Mouse (Mus musculus) MEL (cell line): ENCODE data around the gene Snx17. TPM values are rescaled to one million over a fixed set of nuclear protein-coding genes. Genes with fewer than 3 reads are reported as not detected.

ENCODE experiments used
- DNase-seq: peaks from one replicate; pipeline ENCODE4 v3.0.0; 2011; ENCODE audit warnings: low read depth, low spot score
- H3K27ac ChIP-seq: 2 replicates; pipeline ENCODE4 v1.5.1; 2012; ENCODE audit warnings: low read depth, mild to moderate bottlenecking, control low read depth, low read length, moderate library complexity; ENCODE audit not compliant: control insufficient read depth
- H3K27me3 ChIP-seq, 2 experiments: fragments of 150-350 bp in 1 of 2; sonication (generic) in 1 of 2; 2 replicates each; pipeline ENCODE4 v1.6.1; 2012; ENCODE audit warnings: low read length in 2 of 2, mild to moderate bottlenecking in 2 of 2, improper control_type of control experiment in 1 of 2, moderate library complexity in 1 of 2; ENCODE audit not compliant: insufficient read depth in 2 of 2, control insufficient read depth in 1 of 2
- H3K36me3 ChIP-seq, 2 experiments: 2 replicates each; pipeline ENCODE4 v1.6.1; 2012 to 2014; ENCODE audit warnings: low read length in 2 of 2, improper control_type of control experiment in 1 of 2, inconsistent platforms in 1 of 2, mild to moderate bottlenecking in 1 of 2; ENCODE audit not compliant: insufficient read depth in 2 of 2, control insufficient read depth in 1 of 2
- H3K4me1 ChIP-seq, 2 experiments: fragments of 150-350 bp in 1 of 2; sonication (generic) in 1 of 2; 2 replicates each; pipeline ENCODE4 v1.6.1; 2012; ENCODE audit warnings: low read length in 2 of 2, improper control_type of control experiment in 1 of 2, mild to moderate bottlenecking in 1 of 2; ENCODE audit not compliant: insufficient read depth in 2 of 2, control insufficient read depth in 1 of 2
- H3K4me3 ChIP-seq, 2 experiments: fragments of 150-350 bp in 1 of 2; sonication (generic) in 1 of 2; 2 replicates each; pipeline ENCODE4 v1.5.1; 2012; ENCODE audit warnings: low read depth in 2 of 2, low read length in 2 of 2, mild to moderate bottlenecking in 2 of 2, moderate library complexity in 2 of 2, control low read depth in 1 of 2, improper control_type of control experiment in 1 of 2; ENCODE audit not compliant: control insufficient read depth in 1 of 2, insufficient read depth in 1 of 2
- H3K79me2 ChIP-seq: 2 replicates; pipeline ENCODE4 v1.6.1; 2012; ENCODE audit warnings: mild to moderate bottlenecking, low read length, moderate library complexity; ENCODE audit not compliant: control insufficient read depth, poor library complexity, insufficient read depth
- H3K9ac ChIP-seq: 2 replicates; pipeline ENCODE4 v1.6.1; 2012; ENCODE audit warnings: low read depth, mild to moderate bottlenecking, control low read depth, low read length, moderate library complexity; ENCODE audit not compliant: control insufficient read depth, poor library complexity, severe bottlenecking
- H3K9me3 ChIP-seq: fragments of 150-350 bp; sonication (generic); replicated peaks from 2 replicates; pipeline ENCODE4 v1.6.1; 2012; ENCODE audit warnings: mild to moderate bottlenecking, low read length, improper control_type of control experiment, moderate library complexity; ENCODE audit not compliant: insufficient read depth
- BHLHE40 ChIP-seq: IDR thresholded peaks from 2 replicates; pipeline ENCODE4 v1.6.1; 2012; ENCODE audit warnings: low read depth, mild to moderate bottlenecking, inconsistent platforms, low read length, improper control_type of control experiment, borderline replicate concordance
- CHD1 ChIP-seq: IDR thresholded peaks from 2 replicates; pipeline ENCODE4 v1.6.1; 2012; ENCODE audit warnings: low read depth, mild to moderate bottlenecking, inconsistent platforms, low read length, improper control_type of control experiment
- CTCF ChIP-seq, 3 experiments: IDR thresholded peaks in 2 of 3; conservative IDR thresholded peaks in 1 of 3; 2 replicates each; pipeline ENCODE4 v1.5.1; 2011 to 2012; ENCODE audit warnings: low read length in 3 of 3, low read depth in 2 of 3, mild to moderate bottlenecking in 2 of 3, improper control_type of control experiment in 1 of 3, inconsistent platforms in 1 of 3, mixed read lengths in 1 of 3, moderate library complexity in 1 of 3; ENCODE audit not compliant: control insufficient read depth in 1 of 3, insufficient read depth in 1 of 3, poor library complexity in 1 of 3, severe bottlenecking in 1 of 3
- E2F4 ChIP-seq: IDR thresholded peaks from 2 replicates; pipeline ENCODE4 v1.6.1; 2011; ENCODE audit warnings: low read depth, low read length, improper control_type of control experiment, borderline replicate concordance
- ETS1 ChIP-seq: IDR thresholded peaks from 2 replicates; pipeline ENCODE4 v1.6.1; 2012; ENCODE audit warnings: low read depth, mild to moderate bottlenecking, inconsistent platforms, low read length, improper control_type of control experiment, moderate library complexity
- JUND ChIP-seq: IDR thresholded peaks from 2 replicates; pipeline ENCODE4 v1.6.1; 2011; ENCODE audit warnings: low read depth, mild to moderate bottlenecking, improper control_type of control experiment, low read length
- MAFK ChIP-seq: IDR thresholded peaks from 2 replicates; pipeline ENCODE4 v1.6.1; 2011; ENCODE audit warnings: low read depth, mild to moderate bottlenecking, low read length, improper control_type of control experiment, borderline replicate concordance
- MAZ ChIP-seq: IDR thresholded peaks from 2 replicates; pipeline ENCODE4 v1.6.1; 2012; ENCODE audit warnings: low read depth, mild to moderate bottlenecking, inconsistent platforms, low read length, improper control_type of control experiment
- POLR2A ChIP-seq, 2 experiments: IDR thresholded peaks; 2 replicates each; pipeline ENCODE4 v1.6.1; 2011 to 2012; ENCODE audit warnings: low read length in 2 of 2, mild to moderate bottlenecking in 2 of 2, control low read depth in 1 of 2, improper control_type of control experiment in 1 of 2, low read depth in 1 of 2, moderate library complexity in 1 of 2; ENCODE audit not compliant: control insufficient read depth in 1 of 2, insufficient read depth in 1 of 2, poor library complexity in 1 of 2
- RCOR1 ChIP-seq: IDR thresholded peaks from 2 replicates; pipeline ENCODE4 v1.6.1; 2012; ENCODE audit warnings: low read depth, mild to moderate bottlenecking, inconsistent platforms, low read length, improper control_type of control experiment
- SIN3A ChIP-seq: IDR thresholded peaks from 2 replicates; pipeline ENCODE4 v1.6.1; 2012; ENCODE audit warnings: low read length, improper control_type of control experiment, inconsistent platforms
- TAL1 ChIP-seq: IDR thresholded peaks from 2 replicates; pipeline ENCODE4 v1.6.1; 2012; ENCODE audit warnings: mild to moderate bottlenecking, inconsistent platforms, low read length, moderate library complexity, mixed read lengths
- TBP ChIP-seq: IDR thresholded peaks from 2 replicates; pipeline ENCODE4 v1.8.0; 2011; ENCODE audit warnings: low read depth, low read length, improper control_type of control experiment
- USF1 ChIP-seq: IDR thresholded peaks from 2 replicates; pipeline ENCODE4 v1.6.1; 2014; ENCODE audit warnings: low read depth, mild to moderate bottlenecking, inconsistent platforms, low read length, improper control_type of control experiment, moderate library complexity
- USF2 ChIP-seq, 2 experiments: IDR thresholded peaks; 2 replicates each; pipeline ENCODE4 v1.6.1; 2011 to 2012; ENCODE audit warnings: improper control_type of control experiment in 2 of 2, low read length in 2 of 2, borderline replicate concordance in 1 of 2, inconsistent platforms in 1 of 2, low read depth in 1 of 2, mild to moderate bottlenecking in 1 of 2; ENCODE audit not compliant: insufficient read depth in 1 of 2
- ZC3H11A ChIP-seq: IDR thresholded peaks from 2 replicates; pipeline ENCODE4 v1.6.1; 2012; ENCODE audit warnings: low read depth, mild to moderate bottlenecking, inconsistent platforms, low read length, improper control_type of control experiment
- ZMIZ1 ChIP-seq: IDR thresholded peaks from 2 replicates; pipeline ENCODE4 v1.6.1; 2012; ENCODE audit warnings: low read depth, mild to moderate bottlenecking, inconsistent platforms, low read length, improper control_type of control experiment, moderate library complexity
- ZNF384 ChIP-seq: IDR thresholded peaks from 2 replicates; pipeline ENCODE4 v1.6.1; 2012; ENCODE audit warnings: low read depth, mild to moderate bottlenecking, inconsistent platforms, low read length, improper control_type of control experiment
- polyA plus RNA-seq, 2 experiments: library from polyadenylated mRNA; stranded (reverse) in 1 of 2; unstranded in 1 of 2; fragments of >175 nt in 1 of 2; fragments of >200 nt in 1 of 2; gene quantifications; 2 replicates each; pipeline versions ENCODE4 v1.2.1 to v1.2.4; 2012; ENCODE audit warnings: low replicate concordance in 2 of 2, low read depth in 1 of 2; ENCODE audit not compliant: insufficient read length in 2 of 2, insufficient read depth in 1 of 2, missing spikeins in 1 of 2
- total RNA-seq: library from RNA; depleted of rRNA; stranded (reverse); fragments of 300-350 nt; gene quantifications from 2 replicates; pipeline ENCODE4 v1.2.3, GENCODE M21; 2012

The Snx17 gene
- total and polyA plus RNA-seq, 3 experiments, result 85.1 to 85.6 TPM; not detected in 1

DNA sequence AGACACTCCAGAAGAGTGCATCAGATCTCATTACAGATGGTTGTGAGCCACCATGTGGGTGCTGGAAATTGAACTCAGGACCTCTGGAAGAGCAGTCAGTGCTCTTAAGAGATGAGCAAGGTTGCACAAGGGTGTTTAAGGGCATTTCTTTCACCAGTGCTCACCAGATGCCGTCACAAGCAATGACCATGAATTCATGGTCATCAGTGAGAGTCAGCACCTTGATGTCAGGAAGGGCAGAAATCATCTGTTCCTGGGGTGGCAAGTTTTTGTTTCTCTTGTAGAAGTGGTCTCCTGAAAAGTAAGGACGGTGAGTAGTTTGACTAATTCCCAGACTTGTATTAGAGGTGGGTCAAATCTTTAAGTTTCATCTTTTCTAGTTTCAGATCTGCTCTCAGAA is 10.8 kb downstream of the Snx17 start:
- no peak for DNase-seq
- Histone ChIP-seq H3K9ac (no peak overlapping the region), H3K27ac (no peak overlapping the region), H3K4me1 (no peaks in the 10 kb centered on the region; a peak in 1 of 4 replicates), H3K79me2 (peaks cover 26% of the 10 kb centered on the region), H3K4me3 (no peak overlapping the region), H3K36me3 (peaks cover 19 to 44% of the 10 kb centered on the region in 2 experiments), H3K9me3 (no peaks in the 10 kb centered on the region), H3K27me3 (no peaks in the 10 kb centered on the region)
- 0 out of 4 replicates have a peak, but pooled peaks of 1 of the 2 experiments have one; percentile 33 for TF ChIP-seq POLR2A (IDR thresholded peaks at IDR 0.05; ENCODE audit: control insufficient read depth in 1 of 2, insufficient read depth in 1 of 2, low read depth in 1 of 2, low read length in 2 of 2, poor library complexity in 1 of 2)
- TF ChIP-seq MAFK, result no peak
- no peak for TF ChIP-seq JUND
- no peak for TF ChIP-seq ZNF384
- TF ChIP-seq USF2 (IDR thresholded peaks at IDR 0.05; ENCODE audit: borderline replicate concordance in 1 of 2, insufficient read depth in 1 of 2, low read depth in 1 of 2, low read length in 2 of 2), result no peak

DNA sequence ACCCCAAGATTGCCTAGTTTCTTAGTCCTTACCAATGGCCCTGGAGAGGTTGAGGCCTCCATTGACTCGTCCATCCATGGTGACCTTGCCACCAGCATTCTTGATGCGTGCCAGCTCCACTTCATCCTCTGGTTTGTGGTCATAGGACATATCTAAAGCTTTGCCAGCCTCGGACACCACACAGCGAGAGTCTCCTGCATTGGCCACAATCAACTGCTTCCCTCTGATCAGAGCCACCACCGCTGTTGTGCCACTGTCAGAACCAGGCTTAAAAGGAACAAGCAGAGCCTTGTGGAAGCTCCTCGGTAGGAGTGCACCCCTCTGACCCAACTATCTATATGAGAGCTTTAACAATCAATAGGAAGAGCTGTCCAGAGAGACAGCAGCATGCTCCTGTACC is 11.4 kb downstream of the Snx17 start:
- no peak for TF ChIP-seq TBP
- no peak for TF ChIP-seq CHD1
- no peak for TF ChIP-seq CTCF (IDR thresholded peaks at IDR 0.05 in 2 of 3, conservative IDR thresholded peaks at IDR 0.05 in 1 of 3; ENCODE audit: control insufficient read depth in 1 of 3, insufficient read depth in 1 of 3, low read depth in 2 of 3, low read length in 3 of 3, poor library complexity in 1 of 3, severe bottlenecking in 1 of 3)
- no peak for TF ChIP-seq TAL1
- TF ChIP-seq RCOR1, result no peak
- TF ChIP-seq USF1, result no peak
- no peak for TF ChIP-seq MAZ
- TF ChIP-seq ZMIZ1, result no peak
- TF ChIP-seq MAFK, result no peak
- TF ChIP-seq ETS1, result no peak
- TF ChIP-seq JUND, result no peak
- no peak for TF ChIP-seq BHLHE40
- no peak for TF ChIP-seq E2F4
- TF ChIP-seq ZC3H11A, result no peak
- TF ChIP-seq SIN3A, result no peak
- H3K27ac ChIP-seq, result no peak overlapping the region
- no peaks in the 10 kb centered on the region for H3K9me3 ChIP-seq
- H3K9ac ChIP-seq, result no peak overlapping the region
- no peaks in the 10 kb centered on the region; a peak in 2 of 4 replicates for H3K4me1 ChIP-seq
- no peak for DNase-seq
- no peaks in the 10 kb centered on the region for H3K27me3 ChIP-seq
- H3K4me3 ChIP-seq, result no peak overlapping the region
- H3K36me3 ChIP-seq, result peaks cover 22 to 46% of the 10 kb centered on the region in 2 experiments
- H3K79me2 ChIP-seq, result peaks cover 29% of the 10 kb centered on the region
